Mouse (Mus musculus) neural tube, embryonic 11.5 days (tissue): Measurements from ENCODE around the gene Nxpe3. TPM values are rescaled to one million over a fixed set of nuclear protein-coding genes. Genes with fewer than 3 reads are reported as not detected.

Experiments used
- ATAC-seq: fragments of 200-750 bp; cut with Nextera tagmentation; 2 replicates; pipeline ENCODE4 v1.8.0; 2017; ENCODE audit warnings: moderate number of reproducible peaks, mild to moderate bottlenecking, moderate TSS enrichment, moderate library complexity; ENCODE audit not compliant: insufficient read depth, low FRiP score, low TSS enrichment
- DNase-seq: peaks from one replicate; pipeline ENCODE4 v3.0.0-alpha.2; 2015; ENCODE audit warnings: low spot score
- H3K27ac ChIP-seq: fragments of 300-500 bp; sonication (generic); 2 replicates; pipeline ENCODE4 v1.5.1; 2014; ENCODE audit warnings: low read depth, mild to moderate bottlenecking, low read length
- H3K27me3 ChIP-seq: fragments of 300-500 bp; sonication (generic); 2 replicates; pipeline ENCODE4 v1.6.1; 2014; ENCODE audit warnings: mild to moderate bottlenecking, low read length, mixed read lengths; ENCODE audit not compliant: control insufficient read depth, insufficient read depth
- H3K36me3 ChIP-seq: fragments of 300-500 bp; sonication (generic); 2 replicates; pipeline ENCODE4 v1.6.1; 2014; ENCODE audit warnings: mild to moderate bottlenecking, low read length, moderate library complexity, mixed read lengths; ENCODE audit not compliant: control insufficient read depth, insufficient read depth
- H3K4me1 ChIP-seq: fragments of 300-500 bp; sonication (generic); 2 replicates; pipeline ENCODE4 v1.6.1; 2014; ENCODE audit warnings: low read length, mixed read lengths; ENCODE audit not compliant: control insufficient read depth, insufficient read depth
- H3K4me2 ChIP-seq: fragments of 300-500 bp; sonication (generic); 2 replicates; pipeline ENCODE4 v1.6.1; 2014; ENCODE audit warnings: low read depth, mild to moderate bottlenecking, moderate library complexity
- H3K4me3 ChIP-seq: fragments of 300-500 bp; sonication (generic); 2 replicates; pipeline ENCODE4 v1.5.1; 2014; ENCODE audit warnings: low read depth, low read length
- H3K9ac ChIP-seq: fragments of 300-500 bp; sonication (generic); 2 replicates; pipeline ENCODE4 v1.6.1; 2014; ENCODE audit warnings: mild to moderate bottlenecking, low read length
- H3K9me3 ChIP-seq: fragments of 300-500 bp; sonication (generic); 2 replicates; pipeline ENCODE4 v1.6.1; 2016; ENCODE audit warnings: low read length; ENCODE audit not compliant: control insufficient read depth
- WGBS: fragments of 180-500 bp; shearing (Covaris S2); extraction: QIAGEN DNeasy Blood & Tissue Kit; methylation state at CpG from one replicate; pipeline ENCODE4 v1.1.7; 2014; 5-methylcytosine and 5-hydroxymethylcytosine counted together
- polyA plus RNA-seq: library from polyadenylated mRNA; unstranded; fragments of >200 nt; fragmentation: Nextera tagmentation; extraction: Ambion mirVana; gene quantifications from 2 replicates; pipeline ENCODE4 v1.2.1, GENCODE M21; 2014

The Nxpe3 gene
- 0.77 and 0.89 TPM in 2 replicates for polyA plus RNA-seq

DNA sequence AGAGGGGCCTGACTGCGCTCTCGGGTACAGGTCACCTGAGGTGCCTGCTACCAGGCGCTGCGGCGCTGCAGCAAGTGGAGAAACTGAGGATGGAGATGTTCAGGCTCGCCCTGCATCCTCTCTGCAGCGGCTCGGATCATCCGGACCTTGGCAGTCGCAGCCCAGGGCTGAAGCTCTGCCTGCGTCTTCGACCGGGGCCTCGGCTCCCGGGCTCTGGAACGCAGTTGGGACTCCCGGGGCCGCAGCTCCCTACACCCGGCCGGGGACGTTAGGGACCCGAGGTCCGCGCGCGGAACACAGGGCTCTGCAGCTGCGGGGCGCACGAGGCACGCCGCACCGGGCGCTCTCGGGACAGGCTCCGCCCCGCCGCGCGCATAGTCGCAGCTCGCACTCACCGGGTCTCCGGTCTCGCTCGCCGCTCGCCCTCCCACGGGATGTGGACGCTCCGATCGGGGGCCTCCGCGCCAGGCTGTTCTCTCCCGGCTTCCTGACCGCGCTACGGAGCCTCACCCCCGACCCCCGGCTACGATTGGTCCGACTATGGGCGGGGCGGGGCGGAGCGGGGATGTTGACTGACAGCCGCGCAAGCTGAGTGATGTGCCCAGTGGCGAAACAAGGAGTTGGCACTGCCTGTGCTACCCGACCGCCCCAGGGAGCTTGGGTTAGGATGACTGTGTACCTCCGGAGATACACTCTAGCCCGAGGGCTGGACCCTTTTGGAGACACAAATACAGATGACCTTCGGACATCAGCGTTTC, at the start of gene Nxpe3:
TSS of gene Nxpe3 (minus strand) at position 393 of the 758 bp plus-strand sequence.
- Histone ChIP-seq H3K4me3 (peak within 1 kb of the TSS; percentile 71), H3K4me1 (peaks cover 4% of the 10 kb centered on the region; the same call in 1 of the 2 replicates), H3K27ac (0 out of 2 replicates have a peak within 1 kb of the TSS, but pooled peaks have one; percentile 53), H3K9me3 (no peaks in the 10 kb centered on the region), H3K4me2 (peak within 1 kb of the TSS; percentile 79), H3K36me3 (no peaks in the 10 kb centered on the region), H3K9ac (peak within 1 kb of the TSS; percentile 74), H3K27me3 (no peaks in the 10 kb centered on the region)
- peak; percentile 89 for DNase-seq
- under 1% methylated on average over 64 of the region's 74 CpGs for WGBS
- peak; percentile 96 for ATAC-seq

GRCm38 (mm10) chr16:55940781-55941180, 45.7 kb upstream of the Nxpe3 start:
- DNase-seq, result no peak

GRCm38 (mm10) chr16:55939703-55940102, 44.6 kb upstream of the Nxpe3 start:
- ATAC-seq (no peak), DNase-seq (no peak)
- Histone ChIP-seq H3K27me3 (no peaks in the 10 kb centered on the region), H3K9me3 (no peaks in the 10 kb centered on the region), H3K27ac (no peak overlapping the region), H3K4me2 (no peak overlapping the region), H3K4me1 (no peaks in the 10 kb centered on the region), H3K36me3 (no peaks in the 10 kb centered on the region), H3K9ac (no peak overlapping the region), H3K4me3 (no peak overlapping the region)
- 87% methylated on average over 6 of the region's 6 CpGs for WGBS

More at GRCm38 (mm10) chr16:55940781-55941180, 45.7 kb upstream of the Nxpe3 start:
- H3K4me1 ChIP-seq, result no peaks in the 10 kb centered on the region
- H3K36me3 ChIP-seq, result no peaks in the 10 kb centered on the region
- WGBS, result 92% methylated on average over 4 of the region's 4 CpGs
- no peak overlapping the region for H3K9ac ChIP-seq
- ATAC-seq, result no peak
- no peaks in the 10 kb centered on the region for H3K9me3 ChIP-seq
- H3K4me2 ChIP-seq, result no peak overlapping the region
- no peak overlapping the region for H3K4me3 ChIP-seq
- no peak overlapping the region for H3K27ac ChIP-seq
- no peaks in the 10 kb centered on the region for H3K27me3 ChIP-seq

DNA sequence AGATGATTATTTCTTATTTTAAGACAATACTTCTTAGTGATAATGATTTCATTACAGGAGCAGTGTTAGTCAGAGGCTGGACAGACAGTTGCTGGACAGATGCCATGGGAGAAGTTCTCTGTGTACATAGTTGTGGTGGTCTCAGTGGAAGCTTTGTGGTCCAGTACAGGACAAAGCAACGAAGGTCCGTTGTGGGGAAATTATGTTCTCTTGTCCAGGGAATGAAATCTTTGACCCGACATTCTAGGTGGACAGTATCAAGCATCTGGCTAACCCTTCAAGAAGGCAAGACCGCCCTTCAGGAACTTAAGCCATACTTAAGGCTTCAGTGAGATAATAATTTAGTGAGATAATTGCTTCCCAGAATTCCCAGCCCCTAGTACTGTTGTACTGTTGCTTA, 43.7 kb upstream of the Nxpe3 start:
- ATAC-seq (no peak), DNase-seq (no peak)
- Histone ChIP-seq H3K4me1 (no peaks in the 10 kb centered on the region), H3K9me3 (no peaks in the 10 kb centered on the region), H3K27ac (no peak overlapping the region), H3K4me2 (no peak overlapping the region), H3K4me3 (no peak overlapping the region), H3K36me3 (no peaks in the 10 kb centered on the region), H3K27me3 (no peaks in the 10 kb centered on the region), H3K9ac (no peak overlapping the region)
- WGBS, result 91% methylated on average over 4 of the region's 4 CpGs

DNA sequence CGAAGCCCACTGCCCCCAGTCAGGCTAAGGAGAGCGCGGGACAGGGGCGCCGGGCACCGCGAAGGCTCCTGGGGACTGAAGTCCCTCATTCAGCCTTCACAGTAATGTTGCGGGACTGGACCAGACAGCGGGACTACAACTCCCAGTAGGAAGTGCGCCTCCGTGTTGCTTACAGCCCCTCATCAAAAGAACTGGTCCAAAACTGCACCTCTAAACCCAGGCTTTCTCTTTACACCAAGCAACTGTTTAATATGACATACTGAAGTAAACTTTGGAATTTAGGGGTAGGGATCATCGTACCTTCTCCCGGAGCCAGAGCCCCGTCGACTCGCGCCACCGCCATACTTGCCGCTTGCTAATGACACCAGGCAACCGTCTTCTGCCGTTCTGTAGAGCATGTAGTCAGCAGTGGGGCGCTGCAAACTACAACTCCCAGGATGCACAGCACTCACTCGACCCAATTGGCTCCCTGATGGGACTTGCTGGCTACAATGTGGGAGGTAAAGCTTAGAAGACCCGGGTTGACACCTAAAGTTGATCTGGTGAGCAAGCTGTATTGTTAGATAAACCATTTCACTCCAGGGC, 39.5 kb upstream of the Nxpe3 start, which contains the start of gene Cep97:
TSS of gene Cep97 (minus strand) at position 403 of the 585 bp plus-strand sequence.
- under 1% methylated on average over 24 of the region's 24 CpGs for WGBS
- Histone ChIP-seq H3K9ac (peak within 1 kb of the TSS; percentile 82), H3K9me3 (no peaks in the 10 kb centered on the region), H3K27ac (peak within 1 kb of the TSS; percentile 76), H3K4me1 (no peaks in the 10 kb centered on the region), H3K4me3 (peak within 1 kb of the TSS; percentile 72), H3K4me2 (peak within 1 kb of the TSS; percentile 76), H3K27me3 (no peaks in the 10 kb centered on the region), H3K36me3 (no peaks in the 10 kb centered on the region; the same call in 1 of the 2 replicates)
- ATAC-seq, result peak; percentile 99
- DNase-seq, result peak; percentile 90

- 1% methylated on average over 32 of the region's 32 CpGs for WGBS
These were observed 38.7 kb upstream of the Nxpe3 start for GRCm38 (mm10) chr16:55933681-55934343.

GRCm38 (mm10) chr16:55924010-55924409, 28.9 kb upstream of the Nxpe3 start:
- H3K36me3 ChIP-seq, result peaks cover 5% of the 10 kb centered on the region
- H3K4me2 ChIP-seq, result no peak overlapping the region
- H3K27me3 ChIP-seq, result no peaks in the 10 kb centered on the region
- ATAC-seq, result no peak
- no peak overlapping the region for H3K9ac ChIP-seq
- WGBS, result 92% methylated on average over 4 of the region's 4 CpGs
- no peaks in the 10 kb centered on the region for H3K9me3 ChIP-seq
- DNase-seq, result no peak
- H3K4me1 ChIP-seq, result no peaks in the 10 kb centered on the region
- H3K4me3 ChIP-seq, result no peak overlapping the region
- no peak overlapping the region for H3K27ac ChIP-seq

More at GRCm38 (mm10) chr16:55933681-55934343, 38.7 kb upstream of the Nxpe3 start:
- DNase-seq (peak; percentile 56), ATAC-seq (peak; percentile 56)
- Histone ChIP-seq H3K4me1 (no peaks in the 10 kb centered on the region), H3K36me3 (no peaks in the 10 kb centered on the region; the same call in 1 of the 2 replicates), H3K27ac (peak overlapping the region; percentile 76), H3K27me3 (no peaks in the 10 kb centered on the region), H3K9ac (peak overlapping the region; percentile 82), H3K9me3 (no peaks in the 10 kb centered on the region), H3K4me3 (peak overlapping the region; percentile 72), H3K4me2 (peak overlapping the region; percentile 76)

DNA sequence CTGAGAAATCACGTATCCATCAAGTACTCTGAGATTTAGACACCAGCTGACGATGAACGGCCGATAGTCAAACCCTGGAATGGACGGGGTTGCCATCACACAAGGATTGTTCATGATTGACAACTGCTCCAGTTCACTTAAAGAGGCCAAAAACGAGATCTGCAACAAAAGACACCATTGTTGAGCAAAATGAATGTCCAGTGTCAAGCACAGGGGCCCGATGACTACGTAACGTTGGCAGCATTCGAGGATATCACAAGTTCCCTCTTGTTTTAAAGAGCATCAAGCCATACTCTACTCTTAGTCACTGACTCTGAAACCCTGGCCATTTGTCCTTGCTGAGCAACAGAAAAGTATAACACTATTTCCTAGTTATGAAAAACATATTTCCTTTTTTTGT, 27.0 kb upstream of the Nxpe3 start:
- peaks cover 6% of the 10 kb centered on the region for H3K36me3 ChIP-seq
- no peak overlapping the region for H3K27ac ChIP-seq
- ATAC-seq, result no peak
- no peak overlapping the region for H3K4me3 ChIP-seq
- no peak overlapping the region for H3K4me2 ChIP-seq
- no peaks in the 10 kb centered on the region for H3K4me1 ChIP-seq
- no peaks in the 10 kb centered on the region for H3K9me3 ChIP-seq
- DNase-seq, result no peak
- H3K9ac ChIP-seq, result no peak overlapping the region
- WGBS, result 89% methylated on average over 10 of the region's 10 CpGs
- H3K27me3 ChIP-seq, result no peaks in the 10 kb centered on the region
